Mouse (Mus musculus) liver, postnatal 0 days (tissue): Measurements from ENCODE around the gene Lysmd1.

Experiments
- CTCF ChIP-seq: sonication (generic); IDR thresholded peaks from 2 replicates; pipeline ENCODE4 v1.5.1; 2016; ENCODE audit warnings: antibody characterized with exemption, low read depth
- EP300 ChIP-seq: IDR thresholded peaks from 2 replicates; pipeline ENCODE4 v1.6.1; 2016; ENCODE audit warnings: antibody characterized with exemption, low read depth, mild to moderate bottlenecking

DNA sequence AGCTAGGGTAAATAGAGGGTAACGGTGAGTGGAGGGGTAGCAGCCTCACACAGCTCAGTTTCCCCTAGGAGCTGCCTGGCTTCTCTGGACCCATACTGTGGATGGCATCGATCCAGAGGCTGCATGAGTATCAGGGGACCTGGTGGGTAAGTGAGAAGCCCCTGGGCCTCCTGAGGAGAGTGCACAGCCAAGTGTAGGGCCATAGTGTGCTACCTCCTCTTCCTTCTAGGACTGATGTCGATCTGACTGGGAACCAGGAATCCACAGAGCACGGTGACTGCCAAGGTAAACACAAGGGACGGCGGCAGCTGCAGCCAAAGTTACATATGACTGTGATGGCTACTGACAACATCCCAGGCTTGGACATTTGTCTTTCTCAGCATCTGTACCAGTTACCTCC lies 37.2 kb downstream of the Lysmd1 start:
- TF ChIP-seq EP300 (no peak), CTCF (no peak)
